Mouse (Mus musculus) midbrain, embryonic 13.5 days (tissue): ENCODE data around the gene Zbtb16. TPM values are rescaled to one million over a fixed set of nuclear protein-coding genes. Genes with fewer than 3 reads are reported as not detected.

Experiments
- ATAC-seq: fragments of 200-750 bp; cut with Nextera tagmentation; 2 replicates; pipeline ENCODE4 v1.8.0; 2017; ENCODE audit warnings: mild to moderate bottlenecking, moderate TSS enrichment, moderate library complexity
- H3K27ac ChIP-seq: fragments of 300-500 bp; sonication (generic); 2 replicates; pipeline ENCODE4 v1.5.1; 2015; ENCODE audit warnings: inconsistent platforms, mild to moderate bottlenecking, moderate library complexity
- H3K27me3 ChIP-seq: fragments of 300-500 bp; sonication (generic); 2 replicates; pipeline ENCODE4 v1.6.1; 2015; ENCODE audit warnings: mild to moderate bottlenecking, inconsistent platforms
- H3K36me3 ChIP-seq: fragments of 300-500 bp; sonication (generic); 2 replicates; pipeline ENCODE4 v1.6.1; 2015; ENCODE audit warnings: mild to moderate bottlenecking, inconsistent platforms
- H3K4me1 ChIP-seq: fragments of 300-500 bp; sonication (generic); replicated peaks from 2 replicates; pipeline ENCODE4 v1.6.1; 2015; ENCODE audit warnings: inconsistent platforms
- H3K4me2 ChIP-seq: fragments of 300-500 bp; sonication (generic); replicated peaks from 2 replicates; pipeline ENCODE4 v1.6.1; 2015; ENCODE audit warnings: moderate library complexity, mild to moderate bottlenecking, inconsistent platforms
- H3K4me3 ChIP-seq: fragments of 300-500 bp; sonication (generic); replicated peaks from 2 replicates; pipeline ENCODE4 v1.5.1; 2015; ENCODE audit warnings: mild to moderate bottlenecking, inconsistent platforms
- H3K9ac ChIP-seq: fragments of 300-500 bp; sonication (generic); replicated peaks from 2 replicates; pipeline ENCODE4 v1.6.1; 2015; ENCODE audit warnings: mild to moderate bottlenecking, inconsistent platforms
- H3K9me3 ChIP-seq: fragments of 300-500 bp; sonication (generic); 2 replicates; pipeline ENCODE4 v1.6.1; 2016; ENCODE audit warnings: mild to moderate bottlenecking, inconsistent platforms
- WGBS: fragments of 180-500 bp; shearing (Covaris S2); methylation state at CpG from one replicate; pipeline ENCODE4 v1.1.7; 2015; 5-methylcytosine and 5-hydroxymethylcytosine counted together
- polyA plus RNA-seq: library from polyadenylated mRNA; unstranded; fragments of >200 nt; fragmentation: Nextera tagmentation; extraction: Ambion mirVana; gene quantifications from 2 replicates; pipeline ENCODE4 v1.2.1, GENCODE M21; 2015

Gene Zbtb16
- polyA plus RNA-seq, 1 experiment from 2014 or later: 6.8 TPM

GRCm38 (mm10) chr9:48745347-48746119 lies 90.5 kb downstream of the Zbtb16 start:
- no peak for ATAC-seq
- no peak overlapping the region for H3K4me2 ChIP-seq
- no peak overlapping the region for H3K27ac ChIP-seq
- H3K9ac ChIP-seq: no peak overlapping the region
- peaks cover 19% of the 10 kb centered on the region for H3K4me1 ChIP-seq
- H3K4me3 ChIP-seq: no peak overlapping the region
- 81% methylated on average over 5 of the region's 5 CpGs for WGBS
- H3K36me3 ChIP-seq: no peaks in the 10 kb centered on the region
- H3K27me3 ChIP-seq: no peaks in the 10 kb centered on the region
- no peaks in the 10 kb centered on the region for H3K9me3 ChIP-seq

DNA sequence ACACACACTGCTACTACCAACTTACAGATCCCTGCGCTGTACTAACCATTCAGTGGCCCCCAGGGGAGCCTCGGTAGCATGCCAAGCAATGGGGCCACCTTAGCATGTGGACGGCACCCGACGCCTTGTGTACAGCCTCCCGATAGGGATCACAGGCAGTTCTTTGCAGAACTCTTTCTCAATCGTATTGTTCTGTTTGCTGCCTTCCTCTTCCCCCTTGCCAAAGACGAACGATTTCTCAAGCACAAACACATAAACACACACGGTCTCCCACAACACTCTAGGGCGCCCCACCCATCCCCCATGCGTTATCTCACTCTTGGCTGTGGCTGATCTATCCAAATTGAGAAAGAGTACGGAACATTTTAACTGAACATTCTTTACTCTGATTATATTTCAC lies 91.1 kb downstream of the Zbtb16 start:
- 87% methylated on average over 13 of the region's 13 CpGs for WGBS
- no peaks in the 10 kb centered on the region for H3K9me3 ChIP-seq
- no peak for ATAC-seq
- no peaks in the 10 kb centered on the region for H3K27me3 ChIP-seq
- H3K27ac ChIP-seq: no peak overlapping the region
- H3K36me3 ChIP-seq: no peaks in the 10 kb centered on the region
- H3K9ac ChIP-seq: no peak overlapping the region
- no peak overlapping the region for H3K4me2 ChIP-seq
- peaks cover 25% of the 10 kb centered on the region for H3K4me1 ChIP-seq
- H3K4me3 ChIP-seq: no peak overlapping the region

GRCm38 (mm10) chr9:48744451-48744850 lies 91.6 kb downstream of the Zbtb16 start:
- ATAC-seq: no peak
- peaks cover 30% of the 10 kb centered on the region for H3K4me1 ChIP-seq
- H3K4me3 ChIP-seq: no peak overlapping the region
- no peak overlapping the region for H3K4me2 ChIP-seq
- 74% methylated on average over 6 of the region's 6 CpGs for WGBS
- H3K36me3 ChIP-seq: no peaks in the 10 kb centered on the region
- H3K27me3 ChIP-seq: no peaks in the 10 kb centered on the region
- no peaks in the 10 kb centered on the region for H3K9me3 ChIP-seq
- no peak overlapping the region for H3K27ac ChIP-seq
- no peak overlapping the region for H3K9ac ChIP-seq

DNA sequence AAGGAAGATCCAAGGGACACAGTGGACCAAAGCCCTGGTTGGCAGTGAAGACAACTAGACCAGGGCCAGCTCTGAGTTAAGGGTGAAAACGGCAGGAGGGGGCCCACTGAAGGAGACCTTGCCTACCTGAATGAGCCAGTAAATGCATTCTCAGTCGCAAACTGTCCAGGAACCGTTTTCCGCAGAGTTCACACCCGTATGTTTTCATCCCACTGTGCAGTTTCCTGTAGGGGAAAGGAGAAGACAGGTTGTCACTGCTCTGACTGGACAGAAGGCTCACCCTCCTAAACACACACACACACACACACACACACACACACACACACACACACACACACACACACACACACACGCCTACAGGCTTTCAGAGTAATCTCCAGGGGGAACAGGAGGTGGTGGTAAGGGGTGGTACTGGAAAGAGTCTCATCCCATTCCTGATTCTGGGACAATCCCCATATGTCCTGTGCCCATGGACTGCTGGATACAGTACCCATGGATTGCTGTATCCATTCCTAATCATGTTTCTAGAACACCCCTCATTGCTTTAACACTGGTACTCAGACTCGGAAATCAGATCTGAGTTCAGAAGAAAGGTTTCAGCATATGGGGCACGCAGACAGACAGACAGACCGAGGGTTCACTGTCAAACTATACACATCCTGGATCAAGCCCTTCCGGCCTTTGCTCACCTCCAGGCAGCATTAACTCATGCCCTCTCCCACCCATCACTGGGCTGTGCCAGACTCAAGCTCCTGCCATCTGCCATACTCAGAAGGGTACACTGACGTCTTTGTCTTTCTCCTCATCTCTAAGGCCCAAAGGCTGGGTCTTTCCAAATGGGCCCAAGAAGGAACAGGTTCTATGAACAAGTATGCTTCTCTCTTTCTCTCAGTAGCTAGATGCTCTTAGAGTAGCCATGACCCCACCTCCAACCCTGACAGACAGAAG lies 92.4 kb downstream of the Zbtb16 start:
- 90% methylated on average over 11 of the region's 11 CpGs for WGBS
- ATAC-seq: no peak
- Histone ChIP-seq H3K9ac (no peak overlapping the region), H3K9me3 (no peaks in the 10 kb centered on the region), H3K27ac (no peak overlapping the region), H3K4me2 (no peak overlapping the region), H3K36me3 (no peaks in the 10 kb centered on the region), H3K27me3 (no peaks in the 10 kb centered on the region), H3K4me3 (no peak overlapping the region), H3K4me1 (peaks cover 37% of the 10 kb centered on the region)

DNA sequence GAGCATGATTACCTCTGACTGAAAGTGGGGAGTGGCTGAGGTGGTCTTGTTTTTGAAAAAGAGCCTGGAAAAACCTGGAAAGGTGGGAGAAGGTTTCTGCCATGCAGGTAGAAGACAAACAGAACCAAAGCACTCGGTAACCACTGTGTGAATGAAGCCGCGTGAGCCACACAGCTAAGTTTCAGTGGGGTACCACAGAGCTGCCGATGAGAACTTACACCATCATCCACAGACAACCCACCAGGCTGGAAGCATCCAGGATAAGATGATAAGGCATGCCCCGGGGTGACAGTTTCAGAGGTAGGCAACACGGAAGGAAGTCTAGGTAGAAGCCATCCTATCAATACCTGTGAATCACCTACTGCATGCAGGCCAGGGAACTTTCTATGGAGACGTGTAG lies 93.9 kb downstream of the Zbtb16 start:
- no peak for ATAC-seq
- no peaks in the 10 kb centered on the region for H3K9me3 ChIP-seq
- H3K4me3 ChIP-seq: no peak overlapping the region
- peaks cover 45% of the 10 kb centered on the region for H3K4me1 ChIP-seq
- H3K9ac ChIP-seq: no peak overlapping the region
- WGBS: 96% methylated on average over 7 of the region's 7 CpGs
- no peak overlapping the region for H3K4me2 ChIP-seq
- no peaks in the 10 kb centered on the region for H3K36me3 ChIP-seq
- H3K27ac ChIP-seq: no peak overlapping the region
- no peaks in the 10 kb centered on the region for H3K27me3 ChIP-seq

- Histone ChIP-seq H3K9me3 (no peaks in the 10 kb centered on the region), H3K36me3 (no peaks in the 10 kb centered on the region), H3K27me3 (no peaks in the 10 kb centered on the region), H3K9ac (no peak overlapping the region), H3K27ac (no peak overlapping the region), H3K4me2 (no peak overlapping the region), H3K4me1 (peaks cover 51% of the 10 kb centered on the region), H3K4me3 (no peak overlapping the region)
- WGBS: 96% methylated on average over 14 of the region's 14 CpGs
- no peak for ATAC-seq
Measured at GRCm38 (mm10) chr9:48741433-48742077, 94.5 kb downstream of the Zbtb16 start.

DNA sequence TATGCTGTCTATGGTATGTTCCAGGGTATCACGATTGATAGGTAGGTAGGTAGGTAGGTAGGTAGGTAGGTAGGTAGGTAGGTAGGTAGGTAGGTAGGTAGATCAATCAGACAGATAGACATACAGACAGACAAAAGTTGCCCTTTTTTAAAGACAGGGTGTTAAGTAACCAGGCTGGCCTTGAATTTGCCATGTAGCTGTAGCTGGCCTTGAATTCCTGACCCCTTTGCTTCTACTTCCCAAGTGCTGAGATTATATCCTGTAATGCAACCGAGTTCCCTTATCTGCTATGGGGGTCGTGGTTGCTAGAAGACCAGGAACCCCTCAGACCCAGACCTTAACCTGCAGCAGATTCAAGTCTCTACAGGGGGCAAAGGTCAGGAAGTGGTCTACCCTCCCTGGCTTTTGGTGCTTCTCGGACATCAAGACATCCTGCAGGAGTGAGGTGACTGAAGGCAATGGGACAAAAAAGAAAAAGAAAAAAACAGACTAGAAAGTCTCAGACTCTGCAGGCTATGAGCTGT lies 95.2 kb downstream of the Zbtb16 start:
- ATAC-seq: no peak
- H3K9ac ChIP-seq: no peak overlapping the region
- no peaks in the 10 kb centered on the region for H3K36me3 ChIP-seq
- no peak overlapping the region for H3K4me2 ChIP-seq
- H3K9me3 ChIP-seq: no peaks in the 10 kb centered on the region
- H3K27me3 ChIP-seq: no peaks in the 10 kb centered on the region
- H3K4me3 ChIP-seq: no peak overlapping the region
- peaks cover 59% of the 10 kb centered on the region for H3K4me1 ChIP-seq
- WGBS: 87% methylated on average over 4 of the region's 4 CpGs
- H3K27ac ChIP-seq: no peak overlapping the region

DNA sequence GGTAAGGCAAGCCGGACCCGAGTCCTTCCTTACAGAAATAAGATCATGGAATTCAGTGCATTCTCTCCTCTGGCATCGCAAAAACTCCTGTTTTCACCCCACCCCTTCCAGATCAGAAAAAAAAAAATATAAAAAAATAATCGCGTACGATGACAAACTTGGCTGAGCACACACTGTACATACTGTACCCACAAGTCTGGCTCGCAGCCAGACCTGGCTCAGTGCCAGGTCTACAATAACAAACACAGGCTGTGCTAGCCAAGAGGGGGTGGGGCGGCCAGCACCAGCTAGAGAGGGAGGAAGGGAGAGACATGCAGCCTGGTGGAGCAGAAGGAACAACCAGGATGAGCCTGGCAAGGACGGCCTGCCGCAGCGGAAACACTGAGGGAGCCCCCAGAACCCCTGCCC lies 95.9 kb downstream of the Zbtb16 start:
- Histone ChIP-seq H3K4me2 (peak overlapping the region; percentile 17; the same call in 1 of the 2 replicates), H3K27me3 (no peaks in the 10 kb centered on the region), H3K9ac (0 out of 2 replicates have a peak overlapping the region, but pooled peaks have one; percentile 14), H3K36me3 (no peaks in the 10 kb centered on the region), H3K9me3 (no peaks in the 10 kb centered on the region), H3K4me1 (peaks cover 66% of the 10 kb centered on the region), H3K27ac (peak overlapping the region; percentile 81), H3K4me3 (no peak overlapping the region)
- 50% methylated on average over 11 of the region's 11 CpGs for WGBS
- peak; percentile 87 for ATAC-seq

GRCm38 (mm10) chr9:48738795-48739476 lies 97.1 kb downstream of the Zbtb16 start:
- no peaks in the 10 kb centered on the region for H3K36me3 ChIP-seq
- ATAC-seq: no peak
- H3K9ac ChIP-seq: no peak overlapping the region
- H3K27ac ChIP-seq: peak overlapping the region; percentile 1; the same call in 1 of the 2 replicates
- H3K9me3 ChIP-seq: no peaks in the 10 kb centered on the region
- no peak overlapping the region for H3K4me3 ChIP-seq
- WGBS: 87% methylated on average over 9 of the region's 9 CpGs
- peaks cover 66% of the 10 kb centered on the region for H3K4me1 ChIP-seq
- H3K4me2 ChIP-seq: no peak overlapping the region
- no peaks in the 10 kb centered on the region for H3K27me3 ChIP-seq

DNA sequence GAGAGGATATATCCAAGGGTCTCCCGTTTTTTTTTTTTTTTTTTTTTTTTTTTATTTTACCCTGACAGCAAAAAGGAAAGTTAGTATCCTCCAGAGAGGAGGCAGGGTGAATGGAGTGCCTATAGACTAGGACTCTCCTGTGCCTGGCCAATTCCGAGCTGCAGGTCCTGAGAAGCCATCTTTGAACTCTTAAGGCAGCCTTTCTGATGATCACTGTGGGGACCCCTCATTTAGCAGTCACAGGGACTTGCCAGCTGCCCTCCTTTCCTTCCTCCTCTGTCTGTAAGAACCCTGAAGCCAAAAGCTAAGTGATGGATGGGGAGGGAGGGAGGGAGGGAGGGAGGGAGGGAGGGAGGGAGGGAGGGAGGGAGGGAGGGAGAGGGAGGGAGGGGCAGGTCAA lies 98.1 kb downstream of the Zbtb16 start:
- H3K9ac ChIP-seq: 0 out of 2 replicates have a peak overlapping the region, but pooled peaks have one; percentile 36
- WGBS: 37% methylated on average over 2 of the region's 2 CpGs

DNA sequence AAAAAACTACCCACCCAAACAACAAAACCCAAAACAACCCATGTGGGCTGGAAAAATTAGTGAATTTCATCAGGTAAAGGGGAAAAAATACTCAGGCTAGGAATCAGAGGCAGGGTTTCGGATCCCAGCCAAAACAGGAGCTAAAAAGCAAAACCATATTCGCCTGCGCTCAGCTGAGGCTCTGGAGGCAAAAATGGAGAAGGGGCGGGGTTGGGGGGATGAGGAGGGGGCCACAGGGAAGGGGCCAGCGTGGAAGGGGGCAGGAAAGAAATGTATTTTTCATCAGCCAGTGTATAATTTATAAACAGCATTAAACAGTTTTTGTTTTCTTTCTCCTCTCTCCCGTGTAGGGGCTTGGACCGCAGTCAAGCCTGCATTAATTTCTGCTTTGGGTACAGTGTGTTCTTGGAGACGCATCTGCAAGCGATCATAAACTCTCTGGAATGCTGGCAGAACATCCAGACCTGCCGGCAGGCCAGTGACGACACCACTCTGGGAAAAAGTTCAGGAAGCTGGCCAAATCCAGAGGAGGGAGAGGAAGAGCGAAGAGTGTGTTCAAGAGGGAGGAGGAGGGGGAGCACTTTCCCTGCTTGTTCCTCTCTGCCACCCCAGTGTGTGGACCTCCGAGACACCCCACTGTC lies 98.7 kb downstream of the Zbtb16 start:
- H3K9ac ChIP-seq: peak overlapping the region; percentile 36; the same call in 1 of the 2 replicates
- H3K27me3 ChIP-seq: no peaks in the 10 kb centered on the region
- ATAC-seq: no peak
- peak overlapping the region; percentile 25 for H3K4me2 ChIP-seq
- H3K4me3 ChIP-seq: no peak overlapping the region
- no peaks in the 10 kb centered on the region for H3K36me3 ChIP-seq
- H3K27ac ChIP-seq: peak overlapping the region; percentile 82
- H3K9me3 ChIP-seq: no peaks in the 10 kb centered on the region
- WGBS: 37% methylated on average over 13 of the region's 13 CpGs
- H3K4me1 ChIP-seq: peaks cover 80% of the 10 kb centered on the region

More for the DNA sequence above, 98.1 kb downstream of the Zbtb16 start:
- H3K4me2 ChIP-seq: no peak overlapping the region
- no peaks in the 10 kb centered on the region for H3K36me3 ChIP-seq
- H3K27ac ChIP-seq: peak overlapping the region; percentile 82
- no peaks in the 10 kb centered on the region for H3K27me3 ChIP-seq
- H3K4me1 ChIP-seq: peaks cover 75% of the 10 kb centered on the region
- no peaks in the 10 kb centered on the region for H3K9me3 ChIP-seq
- no peak for ATAC-seq
- no peak overlapping the region for H3K4me3 ChIP-seq
